Mouse (Mus musculus): Measurements from ENCODE around the gene Gm43951.

Gm43951 gene

DNA sequence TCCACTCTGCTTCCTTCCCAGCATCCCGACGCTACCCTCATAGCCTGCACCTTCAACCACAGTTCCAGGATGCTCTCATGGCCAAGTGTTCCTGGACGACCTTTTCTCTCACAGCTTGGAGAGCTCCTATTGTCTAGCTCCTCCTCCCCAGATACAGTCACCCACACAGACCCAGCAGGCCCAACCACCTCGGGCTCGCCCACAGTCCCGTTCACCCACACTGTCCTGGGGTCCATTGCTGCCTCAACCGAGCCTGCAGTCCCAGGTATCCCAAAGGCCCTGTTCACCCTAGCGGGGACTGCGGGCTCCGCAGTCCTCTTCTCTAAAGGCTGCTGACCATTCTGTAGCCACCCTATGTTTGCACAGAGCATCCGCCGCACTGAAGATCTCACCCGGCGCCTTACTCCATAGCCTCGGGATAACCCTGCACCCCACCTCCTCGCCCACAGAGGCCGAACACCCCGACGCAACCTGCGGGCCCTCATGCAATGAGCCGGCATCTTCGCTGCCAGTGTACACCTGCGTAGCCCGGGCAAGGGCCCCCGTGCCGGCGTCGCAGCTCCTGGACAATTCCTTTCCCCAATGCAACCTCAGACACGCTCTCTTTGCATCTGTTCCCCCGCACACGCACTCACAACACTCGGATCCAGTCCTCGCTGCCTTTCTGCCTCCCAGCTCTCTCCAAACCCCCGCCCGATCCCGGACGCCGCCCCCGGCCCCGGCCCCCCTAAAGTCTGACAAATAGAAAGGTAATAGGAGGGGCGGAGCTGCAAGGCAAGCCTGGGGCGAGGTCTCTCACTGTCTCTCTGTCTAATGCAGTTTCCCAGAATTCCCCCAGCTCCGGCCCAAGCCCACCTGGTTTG lies at the start of gene Gm43951:
TSS of gene Gm43951 (minus strand) at position 500 of the 863 bp plus-strand sequence.
- DNase-seq (ENCODE audit: low read depth, low spot score), result peak; percentile 49

DNA sequence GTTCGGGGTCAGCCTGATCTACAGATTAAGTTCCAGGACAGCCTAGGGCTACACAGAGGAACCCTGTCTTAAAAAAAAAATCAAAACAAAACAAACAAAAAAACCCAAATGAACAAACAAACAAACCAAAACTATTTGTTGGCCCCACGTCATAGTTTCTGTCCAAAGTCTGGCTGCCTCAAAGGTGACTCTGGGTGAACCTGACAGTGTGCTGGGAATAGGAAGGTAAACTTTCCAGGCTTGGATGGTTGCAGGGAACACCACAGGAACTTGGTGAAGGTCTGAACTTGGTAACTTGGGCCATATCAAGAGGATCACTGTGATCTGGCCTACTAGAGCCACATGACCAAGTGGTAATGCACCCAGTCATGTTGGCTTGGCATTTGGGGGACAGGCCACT lies 49.8 kb upstream of the Gm43951 start:
- DNase-seq (ENCODE audit: low read depth, low spot score), result no peak

DNA sequence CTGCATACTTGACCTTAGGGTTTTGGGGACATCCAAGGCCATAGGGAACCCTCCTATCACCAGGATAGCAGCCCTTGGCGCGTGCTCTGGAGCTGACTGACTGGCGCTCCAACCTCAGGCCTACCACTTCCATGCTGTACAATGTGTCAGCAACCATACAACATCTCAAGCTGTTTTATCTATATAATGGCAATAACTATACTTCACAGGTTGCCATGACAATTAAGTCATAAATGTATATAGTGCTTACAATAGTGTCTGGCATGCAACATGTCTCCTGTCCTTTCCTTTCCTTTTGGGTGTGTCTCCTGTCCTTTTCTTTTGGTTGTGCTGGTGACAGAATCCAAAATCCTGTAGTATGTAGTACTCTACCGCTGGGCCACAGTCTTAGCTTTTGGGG lies 49.0 kb upstream of the Gm43951 start:
- DNase-seq (ENCODE audit: low read depth, low spot score), result no peak

DNA sequence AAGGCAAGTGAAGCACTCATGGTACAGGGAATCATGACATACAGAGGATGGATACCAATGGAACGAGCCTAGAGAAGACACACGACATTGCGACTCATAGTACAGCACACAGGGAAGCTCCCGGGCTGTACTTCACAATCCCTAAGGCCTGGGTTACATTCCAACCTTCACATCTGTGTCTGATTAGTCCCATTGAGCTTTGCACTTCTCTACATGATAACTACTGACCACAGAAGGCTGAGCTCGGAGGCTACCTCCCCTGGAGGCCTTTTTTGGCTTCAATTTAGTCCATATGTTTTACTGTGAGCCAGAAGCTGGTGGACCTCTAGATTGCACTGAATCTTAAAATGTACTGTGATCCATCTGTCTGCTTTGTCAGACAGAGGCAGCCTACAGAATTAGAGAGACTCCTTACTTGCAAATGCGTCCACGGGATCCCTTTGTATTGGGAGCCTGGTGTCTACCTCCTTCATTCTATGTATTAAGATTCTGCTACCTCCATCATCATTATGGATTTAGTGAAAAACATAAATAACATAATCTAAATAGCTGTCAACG lies 38.6 kb upstream of the Gm43951 start:
- no peak for DNase-seq (ENCODE audit: low read depth, low spot score)

DNA sequence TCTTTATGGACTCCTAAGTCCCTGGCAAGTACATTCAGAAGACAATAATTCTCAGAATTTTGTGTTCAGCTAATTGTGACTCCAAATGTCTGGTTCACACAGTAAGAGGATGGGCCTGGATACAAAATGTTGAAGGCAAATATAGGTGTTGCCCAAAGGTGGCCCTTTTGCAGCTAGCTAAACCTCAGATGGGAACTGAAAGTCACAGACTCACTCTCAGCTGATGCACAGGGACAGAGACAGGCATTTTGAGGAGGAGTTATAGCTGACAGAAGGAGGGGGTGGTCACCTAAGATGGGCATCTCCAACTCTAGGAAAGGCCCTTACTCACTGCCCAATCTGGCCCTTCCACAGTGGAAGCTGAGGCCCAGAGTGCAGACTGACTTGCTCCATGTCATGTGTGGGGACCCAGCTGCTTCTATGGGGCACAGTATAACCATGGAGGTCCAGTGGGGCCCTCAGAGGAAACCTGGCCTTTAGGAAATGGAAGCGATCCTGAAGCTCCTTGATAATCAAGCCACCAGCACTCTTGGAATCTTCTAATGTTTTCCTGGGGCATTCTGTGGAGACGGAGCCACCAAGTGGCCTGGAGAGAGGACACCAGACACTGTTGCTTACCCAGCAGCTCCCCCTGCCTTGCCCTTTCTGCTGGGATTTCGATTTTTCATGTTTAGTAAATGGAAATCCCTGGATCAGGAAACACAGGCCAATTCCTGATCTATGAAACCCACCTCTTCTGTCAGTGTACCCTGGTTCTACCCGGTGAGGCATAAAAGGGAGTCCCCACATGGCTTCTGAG lies 33.6 kb upstream of the Gm43951 start:
- peak; percentile 20 for DNase-seq (ENCODE audit: low read depth, low spot score)

DNA sequence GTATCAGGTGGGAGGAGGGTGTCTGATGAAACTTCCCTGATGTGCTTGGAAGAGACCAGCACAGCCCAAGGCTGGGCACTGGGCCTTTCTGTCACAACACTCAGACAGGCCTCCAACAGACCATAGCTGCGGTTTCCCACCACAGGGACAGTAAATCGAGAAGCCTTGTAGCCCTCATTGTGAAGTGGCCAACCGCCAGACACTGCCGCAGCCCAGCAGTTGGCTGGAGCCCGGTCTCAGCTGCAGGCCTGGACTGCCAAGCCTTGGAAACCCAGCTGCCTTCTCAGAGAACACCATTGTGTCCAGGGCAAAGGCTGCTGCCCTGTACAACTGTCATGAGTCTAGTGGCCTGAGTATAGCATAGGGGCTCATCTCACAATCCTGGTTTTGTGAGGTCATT lies 27.4 kb upstream of the Gm43951 start:
- no peak for DNase-seq (ENCODE audit: low read depth, low spot score)

DNA sequence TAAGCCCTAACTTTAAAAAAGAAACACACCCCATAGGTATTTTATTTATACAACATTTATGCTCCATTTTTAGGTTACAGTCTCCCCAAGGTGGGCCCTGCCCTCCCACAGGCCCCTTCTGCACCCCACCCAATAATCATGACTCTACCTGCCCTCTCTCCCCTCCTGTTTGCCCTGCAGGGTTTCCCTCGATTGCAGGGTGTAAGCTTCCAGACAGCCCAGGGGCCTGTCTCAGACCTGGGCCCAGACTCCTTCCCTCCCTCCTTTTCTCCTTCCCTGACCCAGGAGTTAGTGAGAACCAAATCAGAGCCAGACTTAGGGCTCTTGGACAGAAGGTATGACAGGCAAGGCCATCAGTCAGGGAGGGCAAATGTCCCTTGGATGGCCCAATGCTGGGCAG lies 26.4 kb upstream of the Gm43951 start:
- no peak for DNase-seq (ENCODE audit: low read depth, low spot score)

DNA sequence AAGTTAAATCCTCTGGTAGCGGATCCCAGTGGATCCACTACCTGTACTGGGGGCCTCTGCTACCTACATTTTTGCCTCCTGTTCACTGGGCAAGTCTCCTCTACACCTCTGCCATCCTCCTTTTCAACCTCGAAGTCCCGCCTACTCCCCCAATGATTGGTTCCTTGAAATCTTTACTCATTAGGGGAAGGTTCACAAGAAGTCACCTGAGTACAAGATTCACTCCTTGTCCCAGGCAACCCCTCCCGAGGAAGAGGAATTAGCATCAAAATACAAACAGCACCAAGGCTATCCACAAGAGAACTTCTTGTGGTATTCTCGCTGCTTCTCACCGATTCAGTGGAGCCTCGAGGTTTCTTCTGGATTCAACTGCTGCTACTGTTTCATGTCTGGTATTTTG lies 25.4 kb upstream of the Gm43951 start:
- DNase-seq (ENCODE audit: low read depth, low spot score), result no peak

DNA sequence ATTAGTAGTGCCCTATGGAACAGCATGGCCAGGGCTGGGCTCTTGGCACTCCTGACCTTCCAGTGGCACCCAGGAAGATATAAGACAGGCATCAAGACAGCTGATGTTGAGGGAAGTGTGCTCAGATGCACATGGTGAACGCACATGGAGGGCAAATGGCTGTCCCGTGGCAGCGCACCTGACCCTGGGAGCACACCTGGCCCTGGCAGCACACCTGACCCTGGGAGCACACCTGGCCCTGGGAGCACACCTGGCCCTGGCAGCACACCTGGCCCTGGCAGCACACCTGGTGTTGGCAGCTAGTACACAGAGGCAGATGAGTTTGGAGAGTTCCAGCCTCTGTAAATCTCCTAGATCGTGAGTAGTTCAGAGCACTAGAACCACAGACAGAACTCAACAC lies 21.9 kb upstream of the Gm43951 start:
- no peak for DNase-seq (ENCODE audit: low read depth, low spot score)

DNA sequence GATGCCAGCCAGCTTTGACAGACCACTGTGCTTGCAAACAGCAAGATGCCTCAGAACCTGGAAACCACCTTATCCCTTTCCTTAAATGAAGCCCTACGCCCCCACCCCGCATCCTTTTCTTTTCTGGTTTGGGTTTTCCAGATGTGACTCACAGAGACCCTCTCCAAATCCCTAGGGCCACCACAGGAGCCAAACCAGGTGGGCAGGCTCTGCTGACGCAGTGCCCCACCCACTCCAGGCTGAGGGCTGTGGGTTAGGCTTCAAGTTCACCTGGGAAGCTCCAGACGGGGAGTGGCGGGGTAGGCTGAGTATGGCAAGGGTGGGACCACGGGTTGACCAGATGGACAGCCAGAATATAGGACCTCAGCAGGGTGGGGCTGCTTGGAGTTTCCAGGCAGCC lies 20.3 kb upstream of the Gm43951 start:
- no peak for DNase-seq (ENCODE audit: low read depth, low spot score)

DNA sequence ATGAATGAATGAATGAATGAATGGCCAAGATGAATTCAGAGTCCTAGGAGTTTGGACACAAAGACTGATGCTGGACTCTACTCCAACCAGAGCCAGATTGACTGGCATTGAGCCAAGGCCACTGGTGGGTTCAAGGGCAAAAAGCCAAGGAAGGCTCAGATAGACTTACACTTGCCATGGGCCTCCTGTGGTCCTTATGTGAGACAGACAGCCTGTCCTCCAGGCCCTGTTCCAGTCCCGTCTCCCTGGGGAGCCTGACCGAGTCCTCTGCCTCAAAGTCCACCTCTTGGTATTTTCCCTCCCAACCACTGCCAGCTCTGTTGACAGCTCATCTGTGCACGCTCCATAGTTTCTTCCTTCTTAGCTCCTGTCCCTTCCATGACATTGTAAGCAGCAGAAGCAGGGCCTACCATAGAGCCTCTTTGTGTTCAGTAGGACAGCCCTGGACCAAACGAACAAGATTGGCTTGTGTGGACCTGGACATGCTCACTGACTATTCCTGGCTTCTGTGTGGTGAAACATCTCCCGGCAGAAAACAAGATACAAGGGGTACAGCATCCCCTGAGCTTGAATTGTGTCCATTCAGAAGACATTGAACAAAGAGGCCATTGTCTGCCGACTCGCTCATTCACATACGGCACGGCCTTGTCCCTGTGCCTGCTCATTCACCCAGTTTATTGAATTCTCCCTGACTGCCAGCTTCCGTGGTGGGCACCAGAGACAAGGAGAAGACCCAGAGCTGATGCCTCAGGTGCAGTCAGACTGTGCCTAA lies 19.6 kb upstream of the Gm43951 start:
- no peak for DNase-seq (ENCODE audit: low read depth, low spot score)

DNA sequence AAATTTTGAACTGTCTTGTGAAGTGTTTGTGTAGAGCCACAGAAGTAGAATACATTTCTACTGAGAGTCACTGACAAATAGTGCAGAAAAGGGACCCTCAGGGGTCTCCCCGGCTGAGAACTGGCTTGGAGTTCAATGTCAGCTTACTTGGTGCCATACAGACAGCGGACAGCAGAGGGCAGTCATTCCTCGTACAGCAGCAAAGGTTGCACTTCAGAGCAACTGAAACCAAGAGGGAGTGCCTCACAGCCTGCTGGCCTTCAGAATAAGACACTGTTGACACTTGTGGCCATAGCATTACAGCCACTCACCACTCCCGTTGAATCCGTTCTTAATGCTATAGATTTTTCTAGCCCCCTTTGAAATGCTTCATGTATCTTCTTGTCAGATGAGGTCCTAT lies 18.2 kb upstream of the Gm43951 start:
- DNase-seq (ENCODE audit: low read depth, low spot score), result peak; percentile 72

DNA sequence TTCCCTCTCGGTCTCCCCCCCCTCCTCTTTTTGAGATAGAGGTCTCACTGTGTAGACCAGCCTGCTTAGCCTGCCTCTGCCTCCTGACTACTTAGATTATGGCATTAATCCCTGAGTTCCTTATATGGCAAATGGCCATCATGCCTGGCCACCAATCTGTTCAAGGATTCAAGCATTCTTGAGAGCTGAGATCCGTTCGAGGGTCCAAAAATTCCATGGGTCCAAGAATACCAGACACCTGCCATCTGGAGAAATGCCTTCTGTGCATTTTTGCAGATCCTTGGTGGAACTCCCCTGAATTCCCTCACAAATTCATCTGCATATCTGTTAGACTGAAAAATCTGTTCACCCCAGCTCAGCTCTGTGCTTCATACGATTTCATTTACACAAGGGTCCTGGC lies 16.8 kb upstream of the Gm43951 start:
- no peak for DNase-seq (ENCODE audit: low read depth, low spot score)

DNA sequence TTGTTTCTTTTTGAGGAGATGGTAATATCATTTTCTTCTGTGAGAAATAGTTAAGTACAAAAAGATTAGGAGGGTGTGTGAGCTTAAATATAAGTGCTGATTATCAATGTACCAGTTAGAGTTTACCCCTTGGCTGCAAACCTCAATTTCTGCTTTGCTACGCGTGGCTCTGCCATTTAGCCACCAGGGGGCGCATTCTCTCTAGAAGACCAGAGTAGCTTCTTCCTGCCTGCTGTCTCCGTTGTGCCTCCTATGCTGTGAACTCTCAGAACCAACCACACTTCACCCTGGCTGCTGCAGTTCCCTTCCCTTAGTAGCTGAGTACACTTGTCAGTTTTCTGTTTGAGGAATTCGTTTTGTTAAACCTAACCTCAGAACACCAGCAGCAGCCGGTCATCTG lies 14.6 kb upstream of the Gm43951 start:
- DNase-seq (ENCODE audit: low read depth, low spot score), result peak; percentile 81

DNA sequence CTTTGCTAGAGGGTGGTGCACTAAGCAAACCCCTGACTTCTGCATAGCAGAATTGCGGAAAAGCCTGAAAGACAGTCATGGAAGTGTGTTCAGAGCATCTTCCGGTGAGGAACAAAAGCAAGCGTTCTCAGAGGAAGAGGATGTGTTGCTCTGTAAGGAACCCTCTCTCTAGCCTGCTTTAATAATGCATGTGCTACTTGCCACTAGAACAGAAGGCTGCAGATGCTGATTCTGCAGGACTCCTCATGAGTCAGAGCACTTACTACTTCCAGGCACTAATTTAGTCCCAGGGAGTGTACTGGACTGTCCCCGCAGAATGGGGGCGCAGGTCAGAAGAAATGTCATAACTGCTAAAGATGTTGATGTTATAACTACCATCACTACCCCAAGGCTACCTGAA lies 10.5 kb upstream of the Gm43951 start:
- DNase-seq (ENCODE audit: low read depth, low spot score), result no peak

DNA sequence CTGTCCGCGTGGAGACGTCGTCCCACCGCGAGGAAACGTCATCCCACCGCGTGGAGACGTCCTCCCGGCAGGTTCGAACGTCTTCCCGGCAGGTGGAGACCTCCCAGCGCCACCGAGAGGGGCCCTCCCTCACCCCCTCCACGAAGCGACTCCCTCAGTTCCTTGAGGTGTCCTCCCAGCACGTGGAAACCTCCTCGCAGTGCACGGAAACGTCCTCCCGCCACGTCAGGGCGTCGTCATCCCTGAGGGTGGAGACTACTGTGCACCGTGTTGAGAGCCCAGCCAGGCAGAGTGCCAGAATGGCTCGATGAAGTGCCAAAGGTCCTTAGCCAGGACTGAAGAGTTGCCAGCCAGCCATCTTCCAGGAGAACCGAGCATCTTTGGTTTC lies 8.8 kb upstream of the Gm43951 start, which contains the start of gene Med31:
TSS of gene Med31 (minus strand) at position 183 of the 388 bp plus-strand sequence.
- peak; percentile 84 for DNase-seq (ENCODE audit: low read depth, low spot score)

DNA sequence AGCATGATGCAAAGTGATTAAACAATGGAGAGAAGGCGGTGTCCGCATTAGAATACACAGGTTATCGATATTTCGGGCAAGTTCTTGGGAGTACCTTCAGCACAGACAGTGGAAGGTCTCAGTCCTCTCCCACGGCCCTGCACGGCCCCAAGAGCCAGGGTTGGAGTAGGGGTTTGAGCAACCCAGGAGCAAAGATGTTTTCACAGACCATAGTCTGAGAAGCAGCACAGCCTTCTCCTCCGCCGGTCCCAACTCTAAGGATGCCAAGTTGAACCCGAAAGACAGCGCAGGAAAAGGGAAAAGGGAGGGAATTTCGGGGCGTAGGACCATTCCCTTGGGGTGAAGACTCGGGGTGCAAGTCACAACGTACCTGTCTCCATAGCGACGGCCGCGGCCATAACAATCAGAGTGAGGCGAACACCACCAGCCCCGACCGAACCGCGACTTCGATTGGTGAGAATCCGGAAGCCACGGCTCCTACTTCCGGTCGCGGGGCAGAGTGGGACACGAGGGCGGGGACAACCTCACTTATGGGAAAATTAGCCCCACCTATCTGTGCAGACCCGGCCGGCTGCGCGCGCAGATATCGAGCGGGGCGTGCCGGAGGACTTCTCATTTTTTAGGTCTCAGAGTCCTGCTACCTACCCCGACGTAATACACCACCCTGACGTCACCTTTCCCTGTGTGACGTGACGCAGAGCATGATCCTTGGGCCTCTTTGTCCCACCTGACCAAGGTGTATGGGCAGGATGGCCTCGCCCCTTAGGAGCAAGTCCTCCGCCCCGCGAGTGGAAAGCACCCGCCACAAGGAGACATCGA lies 8.2 kb upstream of the Gm43951 start:
- DNase-seq (ENCODE audit: low read depth, low spot score), result peak; percentile 99

DNA sequence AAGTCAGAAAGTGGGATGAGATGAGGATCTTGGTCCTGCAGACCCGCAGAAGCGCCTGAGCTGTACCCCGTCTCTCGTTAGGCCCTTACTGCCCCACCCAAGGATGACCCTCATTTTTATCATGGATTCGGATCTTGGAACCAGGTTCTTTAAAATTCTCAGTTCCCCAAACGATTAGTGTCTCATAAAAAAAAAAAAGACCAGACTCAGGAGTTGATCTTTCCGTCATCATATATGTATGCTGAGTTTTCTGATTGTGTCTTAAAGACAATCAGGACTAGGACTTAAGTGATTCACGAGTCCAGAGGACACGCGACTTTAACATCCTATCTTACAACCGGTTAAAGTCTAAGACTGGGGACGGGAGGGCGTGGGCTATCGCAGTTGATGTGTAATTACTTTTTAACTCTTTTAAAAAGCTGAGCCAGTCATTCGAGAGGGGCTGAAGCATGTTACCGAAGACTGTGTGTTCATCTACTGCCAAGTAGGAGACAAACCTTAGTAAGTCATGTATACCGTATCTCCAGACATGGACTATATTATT lies 1.3 kb upstream of the Gm43951 start:
- no peak for DNase-seq (ENCODE audit: low read depth, low spot score)

DNA sequence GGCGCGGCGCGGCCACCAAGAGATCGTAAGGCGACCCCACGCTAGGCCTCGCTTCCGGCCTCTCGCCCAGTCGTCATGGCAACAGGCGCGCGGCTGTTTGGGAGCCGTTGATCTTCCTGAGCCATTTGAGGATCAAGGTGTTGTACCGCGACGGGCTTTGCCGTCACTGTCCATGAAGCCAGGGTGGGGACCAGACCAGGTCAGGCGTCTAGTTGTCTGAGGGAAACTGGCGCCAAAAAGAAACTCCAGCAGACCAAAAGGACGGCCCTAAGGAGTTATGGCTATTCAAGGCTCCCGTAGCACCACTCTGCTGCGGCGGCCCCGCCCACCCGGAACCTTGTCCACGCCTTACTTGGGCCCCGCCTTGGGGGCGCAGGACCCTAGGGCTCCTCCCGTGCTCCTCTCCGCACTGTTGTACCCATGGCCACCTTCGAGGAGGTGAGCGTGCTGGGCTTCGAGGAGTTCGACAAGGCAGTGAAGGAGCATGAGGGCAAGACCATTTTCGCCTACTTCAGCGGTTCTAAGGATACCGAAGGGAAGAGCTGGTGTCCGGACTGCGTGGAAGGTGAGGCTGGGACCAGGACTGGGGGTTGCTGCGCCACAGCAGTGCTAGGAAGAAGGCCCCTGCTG lies 679 bp upstream of the Gm43951 start, which contains the start of the genes 4933427D14Rik and Txndc17:
TSS of gene 4933427D14Rik (minus strand) at position 256 of the 630 bp plus-strand sequence.
TSS of gene Txndc17 (plus strand) at position 344 of the 630 bp plus-strand sequence.
- peak; percentile 96 for DNase-seq (ENCODE audit: low read depth, low spot score)

DNA sequence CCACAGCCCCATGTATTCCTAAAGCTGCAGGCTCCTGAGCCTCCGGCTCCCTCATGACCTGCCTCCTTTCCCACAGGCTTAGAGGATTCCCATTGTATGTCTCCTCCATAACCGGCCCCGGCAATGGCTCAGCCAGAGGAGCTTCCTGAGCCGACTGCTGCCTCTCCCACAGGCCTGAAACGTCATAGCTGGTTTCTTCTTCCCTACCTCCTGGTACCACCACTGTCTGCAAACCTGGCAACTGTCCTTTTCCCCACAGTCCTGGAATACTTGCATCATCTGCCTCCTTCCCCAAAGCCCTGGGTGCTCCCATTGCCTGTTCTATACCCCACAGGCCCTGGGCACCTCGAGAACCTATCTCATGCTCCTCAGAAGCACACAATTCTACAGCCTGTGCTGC lies 1.4 kb downstream of the Gm43951 start:
- DNase-seq (ENCODE audit: low read depth, low spot score), result no peak
